10 mouse cellular contexts compared by ENCODE assay signal in the genomic region with DNA sequence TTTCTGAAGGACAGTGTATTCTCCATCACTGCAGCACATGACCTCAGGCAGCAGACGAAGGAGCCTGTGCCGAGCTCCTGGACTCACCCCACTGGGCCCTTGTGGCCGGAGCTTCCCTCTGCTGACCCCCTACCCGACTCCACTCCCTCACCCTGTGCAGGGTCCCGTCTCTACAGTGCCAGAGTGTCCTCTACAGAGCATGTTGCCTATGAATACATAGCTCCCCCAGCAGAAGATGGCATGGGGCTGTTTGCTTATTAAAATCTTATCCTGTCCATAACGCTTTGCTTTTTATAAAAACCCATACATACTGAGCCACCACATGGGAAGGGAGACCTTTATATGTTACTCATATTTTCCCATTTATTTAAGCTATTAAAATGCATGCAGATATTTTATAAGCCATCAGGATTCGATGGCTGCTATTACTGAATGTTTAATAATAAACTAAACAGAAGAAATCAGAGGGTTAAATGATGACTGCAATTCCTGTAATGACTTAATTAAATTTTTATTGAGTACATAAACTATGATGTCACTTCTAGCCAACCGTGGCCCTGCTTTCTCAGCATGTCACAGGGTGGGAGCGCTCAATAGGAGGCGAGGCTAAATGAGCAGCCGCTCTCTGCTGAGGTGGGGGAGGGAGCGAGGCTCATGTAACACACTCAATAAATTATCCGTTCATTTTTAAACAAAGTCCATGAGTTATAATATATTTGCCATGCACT. TPM values are rescaled to one million over a fixed set of nuclear protein-coding genes. Genes with fewer than 3 reads are reported as not detected.
DNase-seq lines count a peak whose midpoint lies in the region; ATAC-seq lines count a peak whose summit lies in the region.
"Had no signal": no experiment of that assay in that cellular context is flagged by ENCODE, and none has a peak within 500 bp of the region (broad histone marks: within the 10 kb centered on the region; RNA-seq: fewer than 3 reads in every experiment).

No protein-coding gene starts in this region.

- H3K36me3 ChIP-seq in lung, embryonic 16.5 days (ENCODE audit: control insufficient read depth, insufficient read depth, low read length), result no peaks in the 10 kb centered on the region

- H3K4me3 ChIP-seq in lung, embryonic 16.5 days (ENCODE audit: low read length), result no peak overlapping the region
- H3K4me3 ChIP-seq: erythroblast, embryonic 14.5 days had no signal

- H3K27me3 ChIP-seq in lung, embryonic 16.5 days (ENCODE audit: control insufficient read depth, insufficient read depth, low read depth, low read length), result no peaks in the 10 kb centered on the region

- no peak overlapping the region for H3K4me2 ChIP-seq in lung, embryonic 16.5 days (ENCODE audit: low read depth, low read length)

- intact Hi-C loops in gastrocnemius, postnatal 36 days (cut with DNase I), result no loop called here

- 64% methylated on average over 13 of the region's 13 CpGs for WGBS in lung, embryonic 16.5 days

- H3K9me3 ChIP-seq in lung, embryonic 16.5 days (ENCODE audit: control insufficient read depth, low read length), result no peaks in the 10 kb centered on the region

- ATAC-seq in lung, embryonic 16.5 days (ENCODE audit: low read depth), result peak; percentile 64; the same call in 1 of the 2 replicates

- no peak overlapping the region for H3K9ac ChIP-seq in lung, embryonic 16.5 days (ENCODE audit: low read length)

- no peak for DNase-seq in lung, postnatal 36 days
- peak; percentile 81 for DNase-seq in forelimb bud, embryonic 11.5 days (ENCODE audit: low read depth, low spot score)
- DNase-seq in kidney, postnatal 25 days, result peak; percentile 25 to 60
- peak; percentile 76 to 77 for DNase-seq in right cerebral cortex, postnatal 10 days (ENCODE audit: low spot score in 2 of 2)
- no peak for DNase-seq in spleen, adult 12 weeks (ENCODE audit: low spot score)
- no peak for DNase-seq in gastrocnemius, postnatal 36 days
- DNase-seq: thymus, postnatal 25 days had no signal

- H3K4me1 ChIP-seq in lung, embryonic 16.5 days (replicated peaks; ENCODE audit: control insufficient read depth, insufficient read depth, low read length), result peaks cover 4% of the 10 kb centered on the region; the same call in 1 of the 2 replicates

- H3K27ac ChIP-seq in lung, embryonic 16.5 days (ENCODE audit: low read length), result no peak overlapping the region

RNA-seq across cellular contexts. Expression of a gene that starts 28.1 kb away (rescaled TPM):
- polyA plus RNA-seq in lung, embryonic 16.5 days (2015; fragmentation: Nextera tagmentation; extraction: Ambion mirVana), result 0.11 and 0.13 TPM in 2 replicates
- total RNA-seq in gastrocnemius, postnatal 36 days (2021), result not detected
- total RNA-seq: hematopoietic stem cell, adult 5-6 weeks had no signal
- polyA plus RNA-seq: erythroblast, embryonic 14.5 days had no signal

RNA-seq across cellular contexts. Expression of a gene that starts 36.0 kb away (rescaled TPM):
- 155 and 163 TPM in 2 replicates for polyA plus RNA-seq in lung, embryonic 16.5 days (2015; fragmentation: Nextera tagmentation; extraction: Ambion mirVana)
- total RNA-seq in gastrocnemius, postnatal 36 days (2021), result 10 to 100 TPM; 36.1 to 45.9 TPM

RNA-seq across cellular contexts. Expression of a gene that starts 43.5 kb away (rescaled TPM):
- 19.4 and 21.6 TPM in 2 replicates for polyA plus RNA-seq in lung, embryonic 16.5 days (2015; fragmentation: Nextera tagmentation; extraction: Ambion mirVana)
- total RNA-seq in gastrocnemius, postnatal 36 days (2021), result 10 to 100 TPM; 22.3 to 23.2 TPM

Comparison
In these comparisons a context has a peak if more than half of its experiments do, and no peak if none do; other contexts are left out.
1. DNase-seq: peak in forelimb bud, embryonic 11.5 days (single experiment), kidney, postnatal 25 days (2 of 2) and right cerebral cortex, postnatal 10 days (2 of 2); none in lung, postnatal 36 days (single experiment), spleen, adult 12 weeks (single experiment) and gastrocnemius, postnatal 36 days (0 of 2).